Comparison of ENCODE assay signal across 13 mouse cellular contexts in the genomic region with DNA sequence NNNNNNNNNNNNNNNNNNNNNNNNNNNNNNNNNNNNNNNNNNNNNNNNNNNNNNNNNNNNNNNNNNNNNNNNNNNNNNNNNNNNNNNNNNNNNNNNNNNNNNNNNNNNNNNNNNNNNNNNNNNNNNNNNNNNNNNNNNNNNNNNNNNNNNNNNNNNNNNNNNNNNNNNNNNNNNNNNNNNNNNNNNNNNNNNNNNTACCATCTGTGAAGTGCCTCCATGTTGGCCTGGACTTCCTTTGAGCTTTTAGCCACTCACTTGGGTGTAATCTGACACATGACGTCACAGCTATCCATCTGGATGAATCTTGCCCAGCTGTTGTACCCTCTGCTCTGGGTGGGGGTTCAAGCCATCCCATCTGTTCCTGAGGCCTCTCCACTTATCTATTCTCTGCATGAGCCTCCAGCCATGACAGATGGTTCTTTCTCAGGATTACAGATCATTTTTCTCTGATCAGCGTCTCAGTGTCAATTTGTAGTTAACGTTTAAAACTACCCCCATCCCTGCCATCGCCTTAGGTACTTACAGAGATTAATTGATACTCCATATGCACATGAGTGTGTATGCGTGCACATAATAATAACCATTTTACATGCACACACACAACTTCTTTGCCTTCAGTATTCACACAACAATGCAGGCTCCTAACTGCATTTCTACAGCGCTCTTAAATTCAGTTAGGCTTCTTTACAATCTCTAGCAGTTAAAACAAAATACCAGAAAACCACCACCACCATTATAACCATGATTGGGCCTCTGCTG.
DNase-seq lines count a peak whose midpoint lies in the region; ATAC-seq and TF ChIP-seq lines count a peak whose summit lies in the region.
"Had no signal": no experiment of that assay in that cellular context is flagged by ENCODE, and none has a peak within 500 bp of the region (broad histone marks: within the 10 kb centered on the region; RNA-seq: fewer than 3 reads in every experiment).

No protein-coding gene starts in this region.

- H3K27me3 ChIP-seq in liver, embryonic 13.5 days = no peaks in the 10 kb centered on the region
- H3K27me3 ChIP-seq in liver, postnatal 0 days (ENCODE audit: insufficient read depth, low read length) = no peaks in the 10 kb centered on the region
- H3K27me3 ChIP-seq in hindbrain, embryonic 10.5 days (ENCODE audit: insufficient read depth, poor library complexity, severe bottlenecking) = peaks cover 48% of the 10 kb centered on the region
- peaks cover 40% of the 10 kb centered on the region for H3K27me3 ChIP-seq in midbrain, embryonic 12.5 days
- H3K27me3 ChIP-seq: lung, embryonic 15.5 days; Patski had no signal

- no peak overlapping the region for H3K9ac ChIP-seq in liver, embryonic 13.5 days
- no peak overlapping the region for H3K9ac ChIP-seq in liver, postnatal 0 days (replicated peaks)
- H3K9ac ChIP-seq in midbrain, embryonic 12.5 days (replicated peaks) = no peak overlapping the region
- H3K9ac ChIP-seq: embryonic facial prominence, embryonic 12.5 days; lung, embryonic 15.5 days had no signal

- H3K9me3 ChIP-seq in liver, embryonic 13.5 days (replicated peaks) = no peaks in the 10 kb centered on the region
- no peaks in the 10 kb centered on the region for H3K9me3 ChIP-seq in liver, postnatal 0 days (ENCODE audit: low read length)
- no peaks in the 10 kb centered on the region for H3K9me3 ChIP-seq in hindbrain, embryonic 10.5 days
- H3K9me3 ChIP-seq in midbrain, embryonic 12.5 days = no peaks in the 10 kb centered on the region
- H3K9me3 ChIP-seq: embryonic facial prominence, embryonic 12.5 days; lung, embryonic 15.5 days had no signal

- WGBS in liver, embryonic 13.5 days (ENCODE audit: insufficient replicate concordance) = 59% methylated on average over 6 of the region's 6 CpGs
- 77% methylated on average over 6 of the region's 6 CpGs for WGBS in liver, postnatal 0 days (ENCODE audit: insufficient replicate concordance)
- 67% methylated on average over 6 of the region's 6 CpGs for WGBS in hindbrain, embryonic 10.5 days
- WGBS in midbrain, embryonic 12.5 days = 63% methylated on average over 6 of the region's 6 CpGs

- peak; percentile 60; the same call in 1 of the 2 replicates for ATAC-seq in liver, embryonic 13.5 days (ENCODE audit: low read depth)
- ATAC-seq in liver, postnatal 0 days = no peak
- ATAC-seq in midbrain, embryonic 12.5 days (ENCODE audit: low FRiP score, low read depth) = peak; percentile 81

- H3K36me3 ChIP-seq in liver, embryonic 13.5 days = no peaks in the 10 kb centered on the region
- no peaks in the 10 kb centered on the region for H3K36me3 ChIP-seq in liver, postnatal 0 days (replicated peaks; ENCODE audit: insufficient read depth, low read length)
- H3K36me3 ChIP-seq in hindbrain, embryonic 10.5 days = no peaks in the 10 kb centered on the region
- H3K36me3 ChIP-seq in midbrain, embryonic 12.5 days = no peaks in the 10 kb centered on the region
- H3K36me3 ChIP-seq: embryonic facial prominence, embryonic 12.5 days; lung, embryonic 15.5 days had no signal

- H3K4me2 ChIP-seq in liver, embryonic 13.5 days = no peak overlapping the region
- no peak overlapping the region for H3K4me2 ChIP-seq in liver, postnatal 0 days (ENCODE audit: low read depth, low read length)
- no peak overlapping the region for H3K4me2 ChIP-seq in midbrain, embryonic 12.5 days (replicated peaks)
- H3K4me2 ChIP-seq: embryonic facial prominence, embryonic 12.5 days; lung, embryonic 15.5 days had no signal

- no peaks in the 10 kb centered on the region for H3K4me1 ChIP-seq in liver, embryonic 13.5 days (replicated peaks)
- no peaks in the 10 kb centered on the region for H3K4me1 ChIP-seq in liver, postnatal 0 days (ENCODE audit: insufficient read depth)
- H3K4me1 ChIP-seq in hindbrain, embryonic 10.5 days (replicated peaks) = no peaks in the 10 kb centered on the region
- no peaks in the 10 kb centered on the region for H3K4me1 ChIP-seq in midbrain, embryonic 12.5 days
- H3K4me1 ChIP-seq: embryonic facial prominence, embryonic 12.5 days; lung, embryonic 15.5 days had no signal

- DNase-seq in liver, embryonic 13.5 days = no peak
- no peak for DNase-seq in liver, postnatal 0 days
- peak; percentile 39 for DNase-seq in hindbrain, embryonic 10.5 days (ENCODE audit: low spot score)
- DNase-seq in retina, postnatal 7 days (ENCODE audit: low read depth, low spot score) = peak; percentile 50
- no peak for DNase-seq in gastrocnemius, adult 8-10 months (ENCODE audit: low spot score in 2 of 2)
- DNase-seq in gastrocnemius, postnatal 4 days (ENCODE audit: low spot score in 2 of 2) = no peak
- DNase-seq: adrenal gland, adult 8-10 months; heart, adult 2 months; kidney, postnatal 10 days had no signal

- TF ChIP-seq EP300 in liver, postnatal 0 days (IDR thresholded peaks at IDR 0.05; ENCODE audit: low read depth) = no peak

- no peak overlapping the region for H3K27ac ChIP-seq in liver, embryonic 13.5 days
- H3K27ac ChIP-seq in liver, postnatal 0 days (ENCODE audit: low read depth) = no peak overlapping the region
- H3K27ac ChIP-seq in hindbrain, embryonic 10.5 days = 0 out of 2 replicates have a peak overlapping the region, but pooled peaks have one; percentile 45
- no peak overlapping the region for H3K27ac ChIP-seq in midbrain, embryonic 12.5 days (replicated peaks)
- H3K27ac ChIP-seq: embryonic facial prominence, embryonic 12.5 days; heart, adult 2 months; lung, embryonic 15.5 days had no signal

- H3K4me3 ChIP-seq in liver, embryonic 13.5 days (replicated peaks) = no peak overlapping the region
- no peak overlapping the region for H3K4me3 ChIP-seq in liver, postnatal 0 days (ENCODE audit: low read depth, low read length)
- no peak overlapping the region for H3K4me3 ChIP-seq in hindbrain, embryonic 10.5 days
- no peak overlapping the region for H3K4me3 ChIP-seq in midbrain, embryonic 12.5 days
- H3K4me3 ChIP-seq: embryonic facial prominence, embryonic 12.5 days; heart, adult 2 months; lung, embryonic 15.5 days had no signal

- no peak for TF ChIP-seq CTCF in liver, postnatal 0 days (IDR thresholded peaks at IDR 0.05; ENCODE audit: low read depth)

Comparison
In these comparisons a context has a peak if more than half of its experiments do, and no peak if none do; other contexts are left out.
1. DNase-seq: peak in hindbrain, embryonic 10.5 days (single experiment) and retina, postnatal 7 days (single experiment); none in liver, embryonic 13.5 days (single experiment), liver, postnatal 0 days (single experiment), gastrocnemius, adult 8-10 months (0 of 2) and gastrocnemius, postnatal 4 days (0 of 2).